Mouse (Mus musculus): ENCODE results near the gene Abcc10.
A peak's percentile ranks its signal among the peaks of the same experiment; 100 is the strongest.

The Abcc10 gene

DNA sequence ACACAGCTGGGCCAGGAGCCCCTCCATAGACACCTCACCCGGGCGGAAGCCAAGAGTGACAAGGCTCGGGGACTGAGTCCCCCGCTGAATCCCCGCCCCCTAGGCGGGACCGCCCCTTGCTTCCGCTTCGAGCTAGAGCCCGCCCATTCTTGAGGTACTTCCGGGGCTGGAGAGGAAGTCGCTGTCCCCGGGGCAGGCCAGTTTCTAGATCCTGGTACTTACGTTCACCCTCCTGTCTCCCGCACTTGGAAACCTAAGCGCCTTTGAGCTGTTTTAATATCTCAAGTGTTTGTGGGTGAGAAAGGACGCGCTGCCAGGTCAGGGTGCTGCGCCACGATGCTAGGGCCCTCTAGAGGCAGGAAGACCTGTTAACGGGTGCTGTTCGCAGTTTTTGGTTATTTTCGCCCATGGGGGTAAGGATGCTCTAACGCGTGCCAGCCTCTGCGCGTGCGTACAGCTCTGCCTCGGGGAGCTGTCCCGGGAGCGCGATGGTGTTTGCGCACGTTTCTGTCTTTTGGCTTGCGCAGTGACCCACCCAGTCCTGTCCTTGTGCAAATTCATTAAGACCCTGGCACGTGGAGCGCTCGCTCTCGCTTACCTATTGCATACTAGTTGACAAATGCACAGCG, at the start of gene Abcc10:
Gene Abcc10 (minus strand): TSS at position 447 of the 629 bp plus-strand sequence.
- DNase-seq (ENCODE audit: low read depth, low spot score), result peak; percentile 96

DNA sequence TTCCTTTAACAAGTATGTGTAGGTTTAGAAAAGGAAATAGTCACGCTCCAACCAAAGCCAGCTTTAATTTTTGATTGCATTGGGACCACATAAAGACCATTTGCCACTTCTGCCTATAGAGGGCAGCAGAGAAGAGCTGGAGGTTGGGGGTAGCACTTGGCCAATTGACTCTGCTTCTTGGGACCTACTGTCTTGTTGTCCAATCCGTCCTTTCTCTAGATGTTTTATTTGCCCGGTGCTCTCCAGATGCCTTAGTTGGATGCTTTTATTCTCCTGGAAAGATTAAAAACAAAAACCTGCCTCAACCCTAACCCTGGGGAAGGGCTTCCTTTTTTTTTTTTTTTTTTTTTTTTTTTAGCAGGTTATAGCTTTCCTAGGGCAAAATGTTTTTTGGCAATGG, 43.6 kb upstream of the Abcc10 start:
- DNase-seq (ENCODE audit: low read depth, low spot score), result peak; percentile 21

DNA sequence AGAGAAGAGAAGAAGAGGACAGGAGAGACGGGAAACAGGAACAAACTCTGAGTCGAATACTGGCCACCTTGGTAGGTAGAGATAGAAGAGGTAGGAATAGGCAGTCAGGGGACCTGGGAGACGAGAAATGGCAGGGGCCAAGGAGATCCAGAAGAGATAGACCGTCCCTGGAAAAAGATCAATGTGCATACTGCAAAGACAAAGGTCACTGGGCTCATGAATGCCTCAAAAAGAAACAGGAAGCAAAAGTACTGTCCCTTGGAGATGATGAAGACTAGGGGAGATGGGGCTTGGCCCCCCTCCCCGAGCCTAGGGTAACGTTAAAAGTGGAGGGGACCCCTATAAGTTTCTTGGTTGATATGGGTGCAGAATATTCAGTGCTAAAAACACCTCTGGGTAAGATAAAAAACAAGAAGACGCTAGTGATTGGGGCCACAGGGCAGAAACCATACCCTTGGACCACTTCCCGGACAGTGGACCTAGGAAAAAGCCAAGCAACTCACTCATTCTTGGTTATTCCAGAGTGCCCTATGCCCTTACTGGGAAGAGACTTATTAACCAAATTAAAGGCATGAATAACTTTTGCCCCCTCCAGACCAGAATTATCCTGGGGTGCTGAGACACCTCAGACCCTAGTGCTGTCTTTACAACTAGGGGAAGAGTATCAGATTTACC, 23.0 kb upstream of the Abcc10 start:
- DNase-seq (ENCODE audit: low read depth, low spot score), result no peak

DNA sequence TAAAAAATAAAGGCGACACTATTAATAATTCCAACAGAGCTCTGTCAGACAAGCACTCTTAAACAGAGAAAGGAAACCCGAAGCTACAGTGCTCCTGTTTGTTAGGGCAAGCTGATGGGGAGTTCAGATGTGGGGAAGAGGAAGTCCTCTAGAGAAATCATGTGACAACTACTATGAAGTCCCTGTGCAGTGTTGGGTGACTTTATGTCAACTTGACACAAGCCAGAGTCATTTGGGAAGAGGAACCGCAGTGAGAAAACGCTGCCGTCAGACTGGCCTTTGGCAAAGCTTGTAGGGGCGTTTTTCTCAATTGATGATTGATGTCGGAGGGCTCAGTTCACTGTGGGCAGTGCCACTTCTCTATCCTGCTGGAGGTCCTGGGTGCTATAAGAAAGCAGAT, 13.1 kb upstream of the Abcc10 start:
- no peak for DNase-seq (ENCODE audit: low read depth, low spot score)

- peak; percentile 17 for DNase-seq (ENCODE audit: low read depth, low spot score)
Measured at GRCm38 (mm10) chr17:46336475-46336874, 8.3 kb upstream of the Abcc10 start.

DNA sequence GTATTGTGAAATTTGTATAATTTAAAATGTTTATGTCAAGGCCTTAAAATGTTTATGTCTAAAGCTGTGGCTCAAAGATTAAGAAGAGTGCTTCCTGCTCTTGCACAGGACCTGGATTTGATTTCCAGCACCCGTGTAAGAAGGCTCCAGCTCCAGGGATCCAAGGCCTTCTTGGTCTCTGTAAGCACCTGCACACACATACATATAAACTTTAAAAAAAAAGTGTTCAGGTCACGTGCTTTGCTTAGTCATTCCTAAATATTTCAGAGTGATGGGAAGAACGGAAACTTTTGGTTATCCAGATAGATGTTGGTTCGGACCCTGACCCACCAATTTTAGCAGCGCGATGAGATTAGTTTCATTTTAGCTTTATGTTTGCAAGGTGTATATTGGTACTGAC, 571 bp upstream of the Abcc10 start:
- no peak for DNase-seq (ENCODE audit: low read depth, low spot score)

GRCm38 (mm10) chr17:46327413-46327905, 693 bp downstream of the Abcc10 start:
- no peak for DNase-seq (ENCODE audit: low read depth, low spot score)

- no peak for DNase-seq (ENCODE audit: low read depth, low spot score)
Measured at GRCm38 (mm10) chr17:46322046-46322823, 5.9 kb downstream of the Abcc10 start.

DNA sequence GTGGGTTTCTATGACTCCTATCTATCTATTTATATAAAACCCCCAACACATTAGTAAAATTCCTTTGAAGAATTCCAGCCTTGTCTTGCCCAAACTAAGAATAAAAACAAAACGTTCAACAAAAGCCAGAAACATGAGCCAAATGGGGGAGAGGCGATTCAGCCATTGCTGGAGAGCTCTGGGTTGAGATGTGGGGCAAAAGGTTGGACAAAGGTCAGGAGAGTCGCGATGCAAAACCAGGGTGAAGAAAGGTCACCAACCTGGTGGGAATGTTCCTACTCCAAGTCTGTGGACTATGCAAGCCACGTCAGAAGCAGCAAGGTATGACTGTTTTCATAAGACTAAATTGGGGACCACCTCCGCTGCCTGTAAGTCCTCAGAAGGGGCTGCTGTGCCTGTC, 7.7 kb downstream of the Abcc10 start:
- no peak for DNase-seq (ENCODE audit: low read depth, low spot score)

- DNase-seq (ENCODE audit: low read depth, low spot score), result no peak
Measured at GRCm38 (mm10) chr17:46315813-46316212, 12.3 kb downstream of the Abcc10 start.

GRCm38 (mm10) chr17:46313135-46313715, 14.9 kb downstream of the Abcc10 start:
- DNase-seq (ENCODE audit: low read depth, low spot score), result no peak

GRCm38 (mm10) chr17:46310515-46310914, 17.6 kb downstream of the Abcc10 start:
- DNase-seq (ENCODE audit: low read depth, low spot score), result no peak

- DNase-seq (ENCODE audit: low read depth, low spot score), result no peak
Measured at GRCm38 (mm10) chr17:46309835-46310234, 18.3 kb downstream of the Abcc10 start.

DNA sequence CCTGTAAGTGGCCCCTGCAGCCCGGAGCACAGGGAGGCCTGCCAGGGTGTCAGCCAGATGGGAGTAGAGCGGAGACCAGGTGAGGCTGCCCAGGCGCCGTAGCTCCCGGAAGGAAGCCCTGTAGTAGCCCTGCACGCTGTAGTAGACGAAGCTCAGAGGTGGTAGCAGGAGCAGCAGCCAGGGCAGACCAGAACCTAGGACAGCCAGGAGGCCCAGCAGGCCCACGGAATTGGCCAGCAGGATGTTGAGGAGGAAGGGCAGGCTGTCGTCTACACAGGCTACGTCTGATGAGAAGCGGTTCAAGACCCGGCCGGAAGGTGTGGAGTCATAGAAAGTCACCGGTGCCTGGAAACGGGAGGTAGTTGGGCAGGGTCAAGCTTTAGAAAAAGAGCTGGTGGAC, 21.2 kb downstream of the Abcc10 start:
- no peak for DNase-seq (ENCODE audit: low read depth, low spot score)

GRCm38 (mm10) chr17:46304184-46304583, 24.0 kb downstream of the Abcc10 start:
- no peak for DNase-seq (ENCODE audit: low read depth, low spot score)

DNA sequence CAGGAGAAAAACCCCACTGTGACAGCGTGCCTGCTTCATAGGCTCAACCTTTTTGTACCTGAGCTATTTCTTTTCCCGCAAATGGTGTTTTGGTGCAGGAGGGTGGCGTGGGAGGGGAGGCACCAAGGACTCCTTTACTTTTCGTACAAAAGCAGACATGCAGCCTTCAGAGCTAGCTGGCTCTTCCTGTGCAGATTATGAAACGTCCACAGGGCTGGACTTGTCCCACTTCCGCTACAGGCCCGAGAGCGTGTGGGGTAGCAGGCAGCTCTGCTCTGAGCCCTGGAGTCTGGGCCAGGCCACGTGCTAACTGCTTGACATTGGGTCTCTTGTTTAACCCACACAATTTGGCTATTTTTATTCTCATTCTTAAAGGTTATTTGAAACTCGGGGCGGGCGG, 26.3 kb downstream of the Abcc10 start:
- no peak for DNase-seq (ENCODE audit: low read depth, low spot score)

GRCm38 (mm10) chr17:46298220-46298913, 29.8 kb downstream of the Abcc10 start:
- peak; percentile 91 for DNase-seq (ENCODE audit: low read depth, low spot score)

- no peak for DNase-seq (ENCODE audit: low read depth, low spot score)
Measured at GRCm38 (mm10) chr17:46297364-46298219, 30.6 kb downstream of the Abcc10 start, which contains the start of gene Dlk2. Dlk2 (plus strand) TSS chr17:46297421.

- no peak for DNase-seq (ENCODE audit: low read depth, low spot score)
Measured at GRCm38 (mm10) chr17:46297028-46297363, 31.2 kb downstream of the Abcc10 start.

DNA sequence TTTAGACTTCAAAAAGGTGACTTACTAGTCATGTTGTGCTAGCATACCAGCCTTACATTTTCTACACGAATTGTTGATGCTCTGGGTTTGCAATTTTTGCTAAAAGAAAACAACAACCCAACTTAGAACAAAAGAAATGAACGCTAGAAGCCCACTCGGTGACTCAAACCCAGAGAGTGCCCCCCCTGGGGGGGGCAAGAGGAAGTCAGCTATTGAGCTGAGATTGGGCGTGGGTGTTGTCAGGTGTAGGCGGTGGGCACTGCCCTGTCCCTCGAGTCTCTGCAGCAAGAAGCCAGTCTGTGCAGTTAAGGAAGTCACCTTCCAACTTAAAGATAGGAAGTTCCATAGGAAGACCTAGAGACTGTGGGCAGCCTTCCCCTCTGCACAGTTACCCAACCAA, 31.6 kb downstream of the Abcc10 start:
- DNase-seq (ENCODE audit: low read depth, low spot score), result no peak

DNA sequence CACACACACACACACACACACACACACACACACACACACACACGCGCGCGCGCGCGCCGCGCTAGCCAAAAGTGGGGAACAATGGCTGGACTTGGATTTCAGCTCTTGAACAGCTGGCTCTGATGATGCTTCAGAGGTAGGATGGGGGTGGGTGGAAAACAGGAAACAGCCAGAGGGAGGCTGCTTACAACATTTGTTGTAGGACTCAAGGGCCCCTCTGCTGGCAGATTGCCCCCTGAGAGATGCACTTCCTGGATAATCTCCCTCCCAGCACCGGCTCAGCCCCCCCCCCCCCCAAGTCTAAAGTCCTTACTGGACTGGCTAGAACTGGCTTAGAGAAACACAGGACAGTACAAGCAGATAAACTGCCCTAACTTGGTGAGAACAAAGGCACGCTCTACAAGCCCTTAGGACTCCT, 40.5 kb downstream of the Abcc10 start:
- peak; percentile 41 for DNase-seq (ENCODE audit: low read depth, low spot score)

All from mesoderm, embryonic 11.5 days (tissue).